Mouse (Mus musculus): ENCODE results near the gene Ubp1. TPM values are rescaled to one million over a fixed set of nuclear protein-coding genes. Genes with fewer than 3 reads are reported as not detected.

Gene Ubp1
- polyA plus RNA-seq, 2 experiments, result 46.0 to 72.6 TPM

DNA sequence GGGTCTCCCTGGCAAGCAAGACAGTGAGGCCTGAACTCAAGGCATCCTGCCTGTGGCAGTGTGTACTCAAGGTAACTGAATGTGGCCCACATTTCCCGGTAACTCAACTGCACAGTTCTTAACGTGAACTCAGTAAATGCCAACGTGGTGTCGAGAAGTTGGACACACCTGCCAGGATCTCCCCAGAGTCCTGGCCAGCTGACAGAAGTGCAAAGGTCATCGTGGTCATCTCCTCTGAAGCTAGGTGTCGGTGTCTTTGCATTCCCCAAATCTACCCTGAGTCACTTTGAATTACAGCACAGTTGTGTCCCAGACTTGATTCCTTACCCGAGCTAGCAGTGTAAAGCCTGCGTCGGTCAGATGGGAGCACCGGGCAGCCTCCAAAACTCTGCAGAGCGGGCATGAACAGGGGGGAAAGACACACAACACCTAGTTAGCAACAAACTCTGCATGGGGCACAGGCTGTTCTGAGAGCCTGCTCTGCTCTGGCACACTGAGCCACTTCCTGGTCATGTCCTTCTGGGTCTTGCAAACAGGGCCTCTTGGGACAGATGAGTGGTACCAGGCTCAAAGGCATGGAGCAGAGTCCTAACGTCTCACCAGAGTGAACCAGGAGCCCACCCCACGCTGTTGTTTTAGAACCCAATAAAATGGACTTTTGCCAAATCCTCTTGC lies 54.3 kb downstream of the Ubp1 start:
- no peak for ATAC-seq (ENCODE audit: insufficient read depth)
- Histone ChIP-seq H3K4me1 (replicated peaks; ENCODE audit: control insufficient read depth in 2 of 2, insufficient read depth in 2 of 2, low read length in 1 of 2) (no peaks in the 10 kb centered on the region), H3K4me3 (ENCODE audit: insufficient read depth in 1 of 2, low read depth in 2 of 2, low read length in 2 of 2) (no peak overlapping the region), H3K27me3 (ENCODE audit: control insufficient read depth, insufficient read depth, low read length) (no peaks in the 10 kb centered on the region), H3K9me3 (ENCODE audit: control insufficient read depth, low read length) (no peaks in the 10 kb centered on the region), H3K27ac (no peak overlapping the region), H3K4me2 (ENCODE audit: low read depth) (no peak overlapping the region), H3K36me3 (replicated peaks; ENCODE audit: control insufficient read depth, insufficient read depth, low read depth) (no peaks in the 10 kb centered on the region), H3K9ac (replicated peaks) (no peak overlapping the region)
- no peak for TF ChIP-seq CTCF (IDR thresholded peaks at IDR 0.05; ENCODE audit: low read depth)
- TF ChIP-seq EP300 (IDR thresholded peaks at IDR 0.05; ENCODE audit: low read depth), result no peak
- 69% methylated on average over 13 of the region's 13 CpGs for WGBS (ENCODE audit: insufficient replicate concordance)
- DNase-seq (ENCODE audit: low read depth in 3 of 3, low spot score in 3 of 3), result no peak

DNA sequence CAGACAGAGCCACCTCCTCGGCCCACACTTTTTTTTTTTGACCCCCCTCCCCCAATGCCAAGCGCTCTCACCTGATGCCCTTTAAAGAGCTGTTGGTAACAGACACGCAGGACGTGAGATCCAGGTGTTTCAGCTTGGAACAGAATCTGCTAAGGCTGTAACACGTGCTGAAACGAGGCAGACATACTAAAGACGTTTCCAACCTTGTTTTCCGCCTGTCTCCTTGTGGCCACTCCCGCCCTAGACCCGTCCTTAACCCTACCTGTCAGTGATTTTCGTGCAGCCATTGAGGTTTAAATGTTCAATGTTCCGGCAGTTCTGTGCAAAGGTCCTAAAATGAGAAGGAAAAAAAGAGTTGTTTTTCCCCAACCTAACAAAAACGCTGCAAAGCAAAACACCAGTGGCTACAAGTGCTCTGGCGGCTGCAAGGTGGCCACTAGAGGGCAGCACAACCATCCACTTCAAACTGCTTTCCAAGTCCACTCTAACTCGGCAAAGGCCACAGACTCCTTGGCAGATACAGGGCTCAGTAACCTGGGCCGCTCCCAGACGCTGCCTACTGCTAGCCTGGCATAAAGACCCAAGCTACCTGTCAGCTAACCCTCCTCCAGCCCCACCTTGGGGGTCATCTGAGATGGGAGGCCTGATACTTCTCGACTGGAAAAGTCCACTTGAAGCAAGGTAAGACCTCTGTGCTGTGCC lies 60.0 kb downstream of the Ubp1 start:
- Histone ChIP-seq H3K27me3 (ENCODE audit: control insufficient read depth, insufficient read depth, low read length) (no peaks in the 10 kb centered on the region), H3K4me3 (ENCODE audit: insufficient read depth in 1 of 2, low read depth in 2 of 2, low read length in 2 of 2) (peak overlapping the region in 1 of 2 experiments; percentile 27; a peak in 2 of 4 replicates), H3K4me1 (replicated peaks; ENCODE audit: control insufficient read depth in 2 of 2, insufficient read depth in 2 of 2, low read length in 1 of 2) (0 out of 4 replicates have a peak, but pooled peaks cover 0 to 1% of the 10 kb centered on the region in 2 experiments), H3K9ac (replicated peaks) (no peak overlapping the region; the same call in 1 of the 2 replicates), H3K9me3 (ENCODE audit: control insufficient read depth, low read length) (no peaks in the 10 kb centered on the region), H3K27ac (no peak overlapping the region), H3K4me2 (ENCODE audit: low read depth) (peak overlapping the region; percentile 58), H3K36me3 (replicated peaks; ENCODE audit: control insufficient read depth, insufficient read depth, low read depth) (no peaks in the 10 kb centered on the region)
- WGBS (ENCODE audit: insufficient replicate concordance), result 16% methylated on average over 18 of the region's 18 CpGs
- TF ChIP-seq EP300 (IDR thresholded peaks at IDR 0.05; ENCODE audit: low read depth) (no peak), CTCF (IDR thresholded peaks at IDR 0.05; ENCODE audit: low read depth) (peak; percentile 97)
- peak; percentile 64 to 66 (median 65) for DNase-seq (ENCODE audit: low read depth in 3 of 3, low spot score in 3 of 3)
- ATAC-seq (ENCODE audit: insufficient read depth), result peak; percentile 74

DNA sequence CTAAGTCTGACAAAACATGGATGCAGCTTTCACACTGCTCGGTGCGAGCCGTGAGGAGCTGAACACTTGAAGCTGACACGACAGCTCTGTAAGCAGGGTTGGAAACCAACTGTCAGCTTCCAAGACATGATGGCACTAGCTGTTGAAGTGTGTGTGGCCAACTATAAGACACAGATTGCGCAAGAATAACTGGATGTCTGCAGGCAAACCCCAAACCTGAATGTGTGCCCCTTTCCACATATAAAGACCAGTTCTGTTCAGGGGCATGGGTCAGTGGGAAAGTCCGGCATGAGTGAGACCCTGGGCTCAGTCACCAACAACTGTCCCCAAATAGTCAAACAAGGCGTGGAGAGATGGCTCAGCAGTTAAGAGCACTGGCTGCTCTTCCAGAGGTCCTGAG lies 62.1 kb downstream of the Ubp1 start:
- H3K36me3 ChIP-seq (replicated peaks; ENCODE audit: control insufficient read depth, insufficient read depth, low read depth), result no peaks in the 10 kb centered on the region
- H3K27me3 ChIP-seq (ENCODE audit: control insufficient read depth, insufficient read depth, low read length), result no peaks in the 10 kb centered on the region
- no peak overlapping the region for H3K9ac ChIP-seq (replicated peaks)
- no peak for DNase-seq (ENCODE audit: low read depth in 3 of 3, low spot score in 3 of 3)
- no peak for ATAC-seq (ENCODE audit: insufficient read depth)
- H3K4me3 ChIP-seq (ENCODE audit: insufficient read depth in 1 of 2, low read depth in 2 of 2, low read length in 2 of 2), result no peak overlapping the region
- TF ChIP-seq EP300 (IDR thresholded peaks at IDR 0.05; ENCODE audit: low read depth), result no peak
- TF ChIP-seq CTCF (IDR thresholded peaks at IDR 0.05; ENCODE audit: low read depth), result no peak
- 70% methylated on average over 7 of the region's 7 CpGs for WGBS (ENCODE audit: insufficient replicate concordance)
- H3K27ac ChIP-seq, result no peak overlapping the region
- H3K4me1 ChIP-seq (replicated peaks; ENCODE audit: control insufficient read depth in 2 of 2, insufficient read depth in 2 of 2, low read length in 1 of 2), result 0 out of 4 replicates have a peak, but pooled peaks cover 0 to 1% of the 10 kb centered on the region in 2 experiments
- H3K4me2 ChIP-seq (ENCODE audit: low read depth), result no peak overlapping the region
- no peaks in the 10 kb centered on the region for H3K9me3 ChIP-seq (ENCODE audit: control insufficient read depth, low read length)

DNA sequence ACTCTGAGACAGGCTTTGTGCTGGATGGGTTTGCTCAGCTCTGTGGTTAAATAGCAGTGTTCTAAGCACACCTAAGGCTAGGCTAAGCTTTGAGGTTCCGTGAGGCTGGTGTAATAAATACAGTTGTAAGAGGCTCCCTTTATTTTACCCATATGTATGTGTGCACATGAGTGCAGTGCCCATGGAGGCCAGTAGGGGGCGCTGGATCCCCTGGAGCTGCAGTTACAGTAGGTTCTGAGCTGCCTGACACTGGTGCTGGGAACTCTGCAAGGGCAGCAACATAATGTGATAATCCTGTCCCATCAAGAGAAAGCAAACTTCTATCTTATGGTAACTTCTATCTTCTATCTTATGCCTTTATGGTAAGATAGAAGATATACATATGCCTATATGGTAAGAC lies 67.6 kb downstream of the Ubp1 start:
- TF ChIP-seq CTCF (IDR thresholded peaks at IDR 0.05; ENCODE audit: low read depth) (peak; percentile 74), EP300 (IDR thresholded peaks at IDR 0.05; ENCODE audit: low read depth) (no peak)
- H3K9ac ChIP-seq (replicated peaks), result no peak overlapping the region
- no peak overlapping the region for H3K4me2 ChIP-seq (ENCODE audit: low read depth)
- ATAC-seq (ENCODE audit: insufficient read depth) (no peak), DNase-seq (ENCODE audit: low read depth in 3 of 3, low spot score in 3 of 3) (no peak)
- no peak overlapping the region for H3K4me3 ChIP-seq (ENCODE audit: insufficient read depth in 1 of 2, low read depth in 2 of 2, low read length in 2 of 2)
- WGBS (ENCODE audit: insufficient replicate concordance), result 45% methylated on average over 2 of the region's 2 CpGs
- H3K27ac ChIP-seq, result no peak overlapping the region
- H3K4me1 ChIP-seq (replicated peaks; ENCODE audit: control insufficient read depth in 2 of 2, insufficient read depth in 2 of 2, low read length in 1 of 2), result no peaks in the 10 kb centered on the region
- peaks cover 3% of the 10 kb centered on the region; the same call in 1 of the 2 replicates for H3K9me3 ChIP-seq (ENCODE audit: control insufficient read depth, low read length)
- H3K36me3 ChIP-seq (replicated peaks; ENCODE audit: control insufficient read depth, insufficient read depth, low read depth), result no peaks in the 10 kb centered on the region
- H3K27me3 ChIP-seq (ENCODE audit: control insufficient read depth, insufficient read depth, low read length), result no peaks in the 10 kb centered on the region

DNA sequence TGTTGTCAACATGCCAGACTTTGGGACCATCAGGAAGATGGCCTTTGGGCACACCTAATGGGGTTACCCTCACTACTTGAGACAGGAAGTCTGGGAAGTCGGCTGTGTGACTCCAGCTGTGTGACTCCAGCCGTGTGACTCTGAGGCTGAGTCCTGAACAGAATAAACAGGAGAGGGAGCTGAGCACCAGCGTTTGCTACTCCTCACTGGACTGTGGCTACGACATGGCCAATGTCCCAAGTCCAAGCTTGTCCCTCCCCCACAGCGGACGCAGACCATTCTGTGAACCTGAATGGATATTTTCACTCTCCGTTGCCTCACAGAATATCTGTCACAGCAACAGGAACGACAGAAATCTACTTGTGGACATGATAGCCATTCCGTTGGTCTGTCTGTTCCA lies 76.1 kb downstream of the Ubp1 start:
- DNase-seq (ENCODE audit: low read depth in 3 of 3, low spot score in 3 of 3), result no peak
- Histone ChIP-seq H3K4me1 (replicated peaks; ENCODE audit: control insufficient read depth in 2 of 2, insufficient read depth in 2 of 2, low read length in 1 of 2) (no peaks in the 10 kb centered on the region), H3K9ac (replicated peaks) (no peak overlapping the region), H3K4me3 (ENCODE audit: insufficient read depth in 1 of 2, low read depth in 2 of 2, low read length in 2 of 2) (no peak overlapping the region), H3K9me3 (ENCODE audit: control insufficient read depth, low read length) (peaks cover 4% of the 10 kb centered on the region; the same call in 1 of the 2 replicates), H3K4me2 (ENCODE audit: low read depth) (no peak overlapping the region), H3K36me3 (replicated peaks; ENCODE audit: control insufficient read depth, insufficient read depth, low read depth) (no peaks in the 10 kb centered on the region), H3K27me3 (ENCODE audit: control insufficient read depth, insufficient read depth, low read length) (no peaks in the 10 kb centered on the region), H3K27ac (no peak overlapping the region)
- 53% methylated on average over 9 of the region's 9 CpGs for WGBS (ENCODE audit: insufficient replicate concordance)
- no peak for TF ChIP-seq CTCF (IDR thresholded peaks at IDR 0.05; ENCODE audit: low read depth)
- TF ChIP-seq EP300 (IDR thresholded peaks at IDR 0.05; ENCODE audit: low read depth), result no peak
- peak; percentile 35; the same call in 1 of the 2 replicates for ATAC-seq (ENCODE audit: insufficient read depth)

All from liver, embryonic 14.5 days (tissue).